Mouse (Mus musculus): ENCODE data around the gene Cyth4.

GRCm38 (mm10) chr15:78594831-78595230 lies 2.0 kb upstream of the Cyth4 start:
- TF ChIP-seq POLR2A (IDR thresholded peaks at IDR 0.05; ENCODE audit: extremely low read depth, insufficient read depth, low read length), result no peak
- no peak for TF ChIP-seq CTCF (IDR thresholded peaks at IDR 0.05; ENCODE audit: extremely low read depth, insufficient read depth, low read length)

Measured in cortical plate, adult 2 months (tissue).